Mouse (Mus musculus) ES-Bruce4 (cell line): ENCODE measurements around the gene Fgfr2.

Source experiments
- CTCF ChIP-seq: IDR thresholded peaks from one replicate; pipeline ENCODE4 v1.8.1; 2011; ENCODE audit warnings: low read depth, low read length
- POLR2A ChIP-seq: IDR thresholded peaks from one replicate; pipeline ENCODE4 v1.8.1; 2011; ENCODE audit warnings: low read length; ENCODE audit not compliant: insufficient read depth

- no peak for TF ChIP-seq POLR2A
- no peak for TF ChIP-seq CTCF
These were observed 2451.8 kb downstream of the Fgfr2 start for GRCm38 (mm10) chr7:130671301-130671700.
